Mouse (Mus musculus) mesoderm, embryonic 11.5 days (tissue): Measurements from ENCODE around the gene Mrpl48.
"Not testable (repeated sequence)": the region's sequence is repeated elsewhere in the genome, so short reads cannot be mapped to it uniquely, and the experiment has no call there.

Experiments used
- DNase-seq: peaks from one replicate; pipeline ENCODE4 v3.0.0-alpha.2; 2012; ENCODE audit warnings: low read depth, low spot score

Mrpl48 gene

GRCm38 (mm10) chr7:100589816-100590215 is 18.3 kb downstream of the Mrpl48 start:
- DNase-seq: no peak

GRCm38 (mm10) chr7:100582727-100583236 is 25.3 kb downstream of the Mrpl48 start:
- peak; percentile 84 for DNase-seq

- no peak for DNase-seq
Measured at GRCm38 (mm10) chr7:100582235-100582634, 25.9 kb downstream of the Mrpl48 start.

- DNase-seq: no peak
Measured at GRCm38 (mm10) chr7:100578794-100579193, 29.3 kb downstream of the Mrpl48 start.

- no peak for DNase-seq
Measured at GRCm38 (mm10) chr7:100572704-100573103, 35.4 kb downstream of the Mrpl48 start.

GRCm38 (mm10) chr7:100572061-100572460 is 36.0 kb downstream of the Mrpl48 start:
- no peak for DNase-seq

GRCm38 (mm10) chr7:100570930-100571715 is 37.0 kb downstream of the Mrpl48 start:
- no peak for DNase-seq

- DNase-seq: no peak
Measured at GRCm38 (mm10) chr7:100569907-100570306, 38.2 kb downstream of the Mrpl48 start.

- not testable (repeated sequence) for DNase-seq
Measured at GRCm38 (mm10) chr7:100567238-100567637, 40.9 kb downstream of the Mrpl48 start.

GRCm38 (mm10) chr7:100561861-100562587 is 46.1 kb downstream of the Mrpl48 start:
- DNase-seq: no peak

- DNase-seq: no peak
Measured at GRCm38 (mm10) chr7:100559331-100559730, 48.8 kb downstream of the Mrpl48 start.

- DNase-seq: no peak
Measured at GRCm38 (mm10) chr7:100557241-100557640, 50.9 kb downstream of the Mrpl48 start.

GRCm38 (mm10) chr7:100555431-100555951 is 52.6 kb downstream of the Mrpl48 start:
- DNase-seq: peak; percentile 47

GRCm38 (mm10) chr7:100554939-100555338 is 53.2 kb downstream of the Mrpl48 start:
- DNase-seq: no peak

- no peak for DNase-seq
Measured at GRCm38 (mm10) chr7:100550338-100551007, 57.6 kb downstream of the Mrpl48 start.

GRCm38 (mm10) chr7:100549796-100550195 is 58.3 kb downstream of the Mrpl48 start:
- no peak for DNase-seq

- no peak for DNase-seq
Measured at GRCm38 (mm10) chr7:100547631-100548030, 60.5 kb downstream of the Mrpl48 start.

- DNase-seq: no peak
Measured at GRCm38 (mm10) chr7:100544437-100544836, 63.7 kb downstream of the Mrpl48 start.

GRCm38 (mm10) chr7:100539516-100539915 is 68.6 kb downstream of the Mrpl48 start:
- DNase-seq: no peak

- no peak for DNase-seq
Measured at GRCm38 (mm10) chr7:100537519-100537902, 70.6 kb downstream of the Mrpl48 start.

- DNase-seq: peak; percentile 95
Measured at GRCm38 (mm10) chr7:100536804-100537518, 71.1 kb downstream of the Mrpl48 start, which contains the start of gene Coa4. Gene Coa4, plus strand, starts transcription at chr7:100537071.
